Mouse (Mus musculus) embryonic fibroblast, embryonic 13.5 days (primary cell): ENCODE results near the gene Psmd11.

Experiments
- CTCF ChIP-seq: IDR thresholded peaks from 2 replicates; pipeline ENCODE4 v1.5.1; 2011; ENCODE audit warnings: mild to moderate bottlenecking, control low read depth, low read length, moderate library complexity, borderline replicate concordance; ENCODE audit not compliant: insufficient read depth
- POLR2A ChIP-seq: IDR thresholded peaks from 2 replicates; pipeline ENCODE4 v1.6.1; 2011; ENCODE audit warnings: low read depth, mild to moderate bottlenecking, control low read depth, low read length, moderate library complexity

- TF ChIP-seq CTCF (no peak), POLR2A (no peak)
Measured at GRCm38 (mm10) chr11:80452242-80452641, 23.8 kb downstream of the Psmd11 start.
